Mouse (Mus musculus) kidney, adult 2 months (tissue): ENCODE results near the gene Cntn5.

ENCODE experiments used
- CTCF ChIP-seq: fragments of 200-500 bp; conservative IDR thresholded peaks from 2 replicates; pipeline ENCODE4 v1.5.1; 2011; ENCODE audit warnings: low read depth, mild to moderate bottlenecking, control low read depth, low read length, moderate library complexity, mixed read lengths; ENCODE audit not compliant: insufficient read depth, insufficient read length
- POLR2A ChIP-seq: fragments of 200-500 bp; IDR thresholded peaks from one replicate; pipeline ENCODE4 v1.6.1; 2011; ENCODE audit warnings: low read depth, low read length, control low read depth

DNA sequence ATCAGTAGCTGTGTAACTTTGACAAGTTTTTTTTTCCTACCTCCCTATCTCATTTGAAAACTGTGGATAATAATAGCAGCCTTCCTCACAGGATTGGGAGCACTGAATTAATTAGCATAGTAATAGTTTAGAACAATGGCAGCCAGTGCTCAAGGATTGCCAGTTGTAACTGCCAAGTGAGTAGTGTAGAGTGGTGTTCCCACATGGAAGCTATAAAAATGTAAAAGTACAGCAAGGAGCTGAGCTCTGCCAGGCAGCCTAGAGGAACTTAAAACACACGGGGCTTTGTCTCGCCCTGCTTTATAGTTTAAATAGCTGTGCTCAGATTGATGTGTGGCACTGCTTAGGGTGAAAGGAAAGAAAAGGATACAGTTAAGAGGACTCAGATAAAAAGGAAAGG lies 635.2 kb downstream of the Cntn5 start:
- TF ChIP-seq CTCF, result no peak
- TF ChIP-seq POLR2A, result no peak
